Mouse (Mus musculus) hindbrain, embryonic 16.5 days (tissue): ENCODE results near the gene Cnksr3. TPM values are rescaled to one million over a fixed set of nuclear protein-coding genes. Genes with fewer than 3 reads are reported as not detected.

Source experiments
- polyA plus RNA-seq: library from polyadenylated mRNA; unstranded; fragments of >200 nt; fragmentation: Nextera tagmentation; extraction: Ambion mirVana; gene quantifications from 2 replicates; pipeline ENCODE4 v1.2.1, GENCODE M21; 2015

The Cnksr3 gene
- polyA plus RNA-seq, 1 experiment from 2014 or later, result 4.2 TPM

Other genes with a start within 250 kb of the Cnksr3 start
- gene Ipcef1, start 159.8 kb downstream of the Cnksr3 start, polyA plus RNA-seq, result 2.0 and 2.9 TPM in 2 replicates